Mouse (Mus musculus): ENCODE measurements around the gene Dqx1. TPM values are rescaled to one million over a fixed set of nuclear protein-coding genes. Genes with fewer than 3 reads are reported as not detected.
A peak's percentile ranks its signal among the peaks of the same experiment; 100 is the strongest.

Dqx1 gene
- total RNA-seq, 2 experiments from 2014 or later, result 0.27 to 0.45 TPM

DNA sequence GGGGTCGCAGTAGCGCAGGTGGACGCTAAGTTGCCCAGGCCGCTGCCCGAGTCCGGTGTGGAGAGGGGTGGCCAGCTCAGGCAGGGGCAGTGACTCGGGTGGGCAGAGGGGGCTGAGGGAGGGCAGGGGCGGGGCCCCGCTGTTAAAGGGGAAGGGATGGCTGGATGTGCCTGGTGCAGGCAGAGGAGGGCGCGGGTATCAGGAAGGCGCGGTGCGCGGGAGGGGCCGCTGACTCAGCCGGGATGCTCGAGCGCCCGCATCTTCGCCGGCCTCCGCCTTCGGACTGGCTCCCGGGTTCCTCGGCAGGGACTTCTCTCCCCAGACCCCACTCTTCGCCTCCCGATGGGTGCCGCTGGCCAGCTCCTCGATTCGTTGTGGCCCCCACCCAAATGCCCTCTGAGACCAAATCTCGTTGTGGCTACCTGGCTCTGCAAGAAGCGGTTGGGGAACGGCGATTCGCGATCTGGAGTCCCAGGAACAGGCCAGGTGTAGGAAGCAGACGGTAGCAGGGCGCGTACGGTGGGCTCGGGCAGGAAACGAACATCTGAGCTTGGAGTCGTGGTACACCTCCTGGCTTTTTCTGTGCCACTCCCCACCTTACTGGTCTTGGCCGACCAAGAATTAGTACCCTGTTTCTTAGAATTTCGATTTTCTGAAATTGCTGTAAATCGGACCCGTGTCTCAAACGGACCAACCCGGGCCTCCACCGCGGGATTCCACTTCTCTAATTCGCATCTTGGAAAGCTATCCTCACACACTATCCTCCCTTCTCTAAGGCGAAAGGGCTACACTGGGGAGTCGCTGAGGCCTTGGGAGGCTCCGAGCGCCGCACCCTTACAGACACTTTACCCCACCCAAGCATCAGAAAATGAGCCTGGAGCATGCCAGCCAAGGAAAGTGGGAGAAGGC lies 12.9 kb downstream of the Dqx1 start:
- DNase-seq (ENCODE audit: low spot score), result no peak

DNA sequence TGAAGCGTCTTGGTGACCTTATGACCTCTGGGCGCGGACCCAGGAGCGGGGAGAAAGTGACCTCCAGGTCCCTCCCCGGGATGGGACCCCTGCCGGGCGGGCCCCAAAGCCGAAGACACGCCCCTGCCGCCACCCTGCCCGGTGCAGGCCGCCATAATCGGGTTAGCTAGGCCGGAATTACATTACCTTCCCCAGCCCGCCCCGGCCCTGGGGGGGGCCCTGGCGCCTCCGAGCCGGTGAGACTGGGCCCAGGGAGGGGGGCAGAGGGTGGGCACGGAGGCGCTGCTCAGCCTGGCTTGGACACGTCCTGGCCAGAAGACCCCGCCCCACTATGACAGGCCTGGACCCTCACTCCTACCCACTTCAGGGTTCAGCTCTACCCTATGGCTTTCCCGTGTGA lies 13.6 kb downstream of the Dqx1 start:
- no peak for DNase-seq (ENCODE audit: low spot score)

DNA sequence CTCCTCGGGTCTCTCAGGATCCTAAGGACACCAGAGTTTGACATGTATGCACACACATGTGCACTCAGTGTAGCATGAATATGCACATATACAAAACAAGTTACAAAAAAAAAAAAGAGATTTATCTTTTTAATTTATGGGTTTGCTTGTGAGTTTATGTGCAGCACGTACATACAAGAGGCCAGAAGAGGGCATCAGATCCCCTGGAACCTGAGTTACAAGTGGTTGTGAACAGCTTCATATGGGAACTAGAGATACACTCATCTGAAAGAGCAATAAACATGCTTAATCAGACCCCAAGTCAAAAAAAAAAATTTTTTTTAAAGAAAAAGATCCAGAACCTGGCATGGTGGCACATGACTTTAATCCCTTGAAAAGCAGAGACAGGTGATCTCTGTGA lies 17.3 kb downstream of the Dqx1 start:
- no peak for DNase-seq (ENCODE audit: low spot score)

DNA sequence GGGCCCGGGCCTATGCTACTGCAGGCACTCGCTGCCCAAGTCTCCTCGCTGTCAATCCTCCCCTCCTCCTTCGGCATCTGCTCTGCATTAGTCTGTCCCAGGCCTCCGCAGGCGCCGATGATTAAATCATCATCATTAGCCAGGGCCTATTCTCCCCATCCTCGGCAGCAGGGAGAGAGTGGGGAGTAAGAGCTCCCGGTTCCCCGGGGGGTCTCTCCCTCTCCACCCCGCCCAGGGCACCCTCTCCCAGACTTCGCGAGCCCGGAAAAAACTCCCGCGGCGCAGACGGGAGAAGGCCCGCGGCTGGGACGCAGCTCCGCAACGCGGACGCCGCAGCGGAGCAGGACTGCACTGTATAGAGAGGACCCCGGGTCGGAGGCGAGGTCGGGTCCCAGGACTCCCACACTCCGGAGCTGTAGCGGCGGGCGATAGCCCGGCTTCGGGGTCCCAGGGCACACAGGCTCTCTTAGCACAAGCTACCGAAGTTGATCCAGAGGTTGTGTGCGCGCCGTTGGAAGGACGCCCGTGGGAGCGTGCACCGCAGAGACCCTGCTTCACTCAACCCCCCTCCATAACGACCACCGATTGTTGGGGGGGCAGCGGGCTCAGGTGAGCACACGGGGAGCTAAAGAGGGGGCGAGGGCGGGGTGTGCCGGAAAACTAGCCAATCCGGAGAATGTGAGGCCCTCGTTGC lies 20.1 kb downstream of the Dqx1 start, which contains the start of gene Pcgf1:
Pcgf1 (plus strand) TSS at position 240 of the 694 bp plus-strand sequence.
- DNase-seq (ENCODE audit: low spot score), result no peak

DNA sequence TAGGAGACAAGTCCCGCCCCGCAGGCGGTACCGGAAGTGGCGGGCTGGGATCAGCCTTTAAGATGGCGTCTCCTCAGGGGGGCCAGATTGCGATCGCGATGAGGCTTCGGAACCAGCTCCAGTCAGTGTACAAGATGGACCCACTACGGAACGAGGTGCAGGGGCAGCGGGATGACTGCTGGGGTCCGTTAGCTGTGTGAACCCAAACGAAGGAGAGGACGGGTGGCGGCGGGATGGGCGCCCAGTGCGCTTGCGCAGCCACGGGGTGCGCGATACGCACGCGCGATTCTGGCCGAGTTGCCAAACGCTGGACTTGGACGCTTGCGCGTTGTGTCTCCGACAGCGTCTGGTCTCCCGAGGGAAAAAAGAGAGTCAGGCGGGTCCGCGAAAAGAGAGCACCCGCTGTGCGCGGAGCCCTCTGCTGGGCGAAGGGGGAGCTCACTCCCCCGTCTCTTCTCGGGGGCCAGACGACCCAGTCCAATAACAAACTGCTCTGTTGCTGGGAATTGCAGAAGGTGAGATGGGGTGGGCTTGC lies 20.7 kb downstream of the Dqx1 start:
- peak; percentile 99 for DNase-seq (ENCODE audit: low spot score)

DNA sequence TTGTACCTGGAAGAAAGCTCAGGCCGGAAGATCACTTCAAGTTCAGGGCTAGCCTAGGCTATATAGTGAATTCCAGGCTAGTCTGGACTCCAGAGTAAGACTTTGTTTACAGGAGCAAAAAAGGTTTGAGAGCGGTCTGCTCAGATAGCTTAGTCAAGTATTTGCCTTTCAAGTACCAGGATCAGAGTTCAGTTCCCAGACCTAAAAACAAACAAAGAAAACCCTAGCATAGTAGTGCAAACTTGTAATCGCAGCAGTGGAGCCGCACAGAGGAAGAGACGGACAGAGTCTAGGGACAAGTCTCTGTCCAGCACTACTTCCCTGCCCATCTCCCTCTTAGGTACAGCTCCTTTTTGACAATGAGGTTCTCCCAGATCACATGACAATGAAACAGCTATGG lies 22.6 kb downstream of the Dqx1 start:
- no peak for DNase-seq (ENCODE audit: low spot score)

DNA sequence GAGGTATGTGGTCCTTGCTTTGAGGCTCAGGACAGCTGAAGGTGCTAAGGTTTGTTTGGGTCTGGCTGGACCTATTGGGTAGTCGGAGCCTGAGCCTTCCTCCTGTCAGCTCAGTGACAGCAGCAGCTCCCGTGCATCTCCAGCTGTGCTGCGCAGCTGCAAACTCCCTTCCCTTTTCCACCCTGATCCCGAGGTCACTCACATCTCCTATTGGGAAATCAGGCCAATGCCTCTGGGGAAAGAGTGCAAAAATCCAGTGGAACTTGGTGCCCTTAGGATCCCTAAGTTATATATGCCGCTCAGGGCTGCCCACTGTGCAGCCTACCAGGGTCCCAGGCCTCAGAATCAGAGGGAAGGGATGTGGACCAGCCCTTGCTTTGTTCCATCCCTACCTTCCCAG lies 25.9 kb downstream of the Dqx1 start:
- no peak for DNase-seq (ENCODE audit: low spot score)

DNA sequence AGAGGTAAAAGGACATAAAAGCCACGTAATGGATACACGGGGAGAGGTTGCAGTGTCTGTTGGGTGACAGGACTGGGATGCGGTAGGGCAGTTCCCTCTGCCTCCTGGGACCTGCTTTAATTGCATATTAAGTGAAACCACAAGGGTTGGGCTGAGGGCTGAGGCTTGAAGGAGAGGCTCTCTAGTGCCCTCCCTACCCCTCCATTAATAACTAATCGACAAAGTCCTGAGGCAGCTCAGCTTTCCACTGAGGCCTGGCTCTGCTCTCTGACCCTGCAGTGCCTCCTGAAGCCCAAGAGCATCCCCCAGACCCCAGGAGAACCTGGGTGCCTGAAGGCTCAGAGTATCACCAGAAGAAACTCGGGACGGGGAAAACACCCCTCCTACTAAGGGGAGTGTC lies 26.8 kb downstream of the Dqx1 start:
- no peak for DNase-seq (ENCODE audit: low spot score)

DNA sequence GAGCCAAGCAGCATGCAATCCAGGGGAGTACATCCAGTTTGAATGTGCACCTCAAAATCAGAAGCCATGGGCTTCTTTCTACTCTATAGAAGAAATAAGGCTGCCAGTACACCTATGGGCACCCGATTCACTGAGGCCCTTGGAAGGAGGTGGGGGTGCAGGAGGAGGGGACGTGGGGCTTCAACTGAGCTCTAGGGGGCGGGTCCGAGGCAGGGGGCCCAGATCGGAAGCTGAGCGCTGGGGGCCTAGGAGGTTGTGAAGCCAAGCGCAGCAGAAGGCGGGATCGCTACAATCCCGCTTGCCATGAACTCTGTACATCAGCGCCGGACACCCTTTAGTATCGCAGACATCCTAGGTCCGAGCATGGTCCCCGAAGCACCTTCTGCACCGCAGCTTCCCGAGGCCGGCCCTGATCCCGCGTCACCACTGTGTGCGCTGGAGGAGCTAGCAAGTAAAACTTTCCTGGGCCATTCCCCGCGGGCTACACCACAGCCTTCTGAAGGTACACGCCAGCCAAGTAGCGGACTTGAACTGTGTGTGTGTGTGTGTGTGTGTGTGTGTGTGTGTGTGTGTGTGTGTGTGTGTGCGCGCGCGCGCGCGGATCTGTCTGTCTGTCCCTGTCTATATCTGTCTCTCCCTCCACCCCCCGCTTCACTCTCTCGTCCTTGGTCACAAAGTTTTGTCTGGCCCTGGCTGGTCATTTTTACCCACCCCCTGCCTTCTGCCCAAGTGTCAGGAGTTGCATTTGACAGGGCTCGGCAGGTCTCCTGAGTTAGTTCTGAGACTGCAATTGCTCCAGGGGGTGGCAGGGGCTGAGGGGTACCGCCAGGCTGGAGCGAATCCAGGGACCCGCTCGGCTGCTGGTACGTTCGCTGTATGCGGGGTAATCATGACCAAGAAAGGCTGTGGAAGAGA lies 28.7 kb downstream of the Dqx1 start, which contains the start of gene Lbx2:
Lbx2 (plus strand) TSS at position 247 of the 915 bp plus-strand sequence.
- no peak for DNase-seq (ENCODE audit: low spot score)

DNA sequence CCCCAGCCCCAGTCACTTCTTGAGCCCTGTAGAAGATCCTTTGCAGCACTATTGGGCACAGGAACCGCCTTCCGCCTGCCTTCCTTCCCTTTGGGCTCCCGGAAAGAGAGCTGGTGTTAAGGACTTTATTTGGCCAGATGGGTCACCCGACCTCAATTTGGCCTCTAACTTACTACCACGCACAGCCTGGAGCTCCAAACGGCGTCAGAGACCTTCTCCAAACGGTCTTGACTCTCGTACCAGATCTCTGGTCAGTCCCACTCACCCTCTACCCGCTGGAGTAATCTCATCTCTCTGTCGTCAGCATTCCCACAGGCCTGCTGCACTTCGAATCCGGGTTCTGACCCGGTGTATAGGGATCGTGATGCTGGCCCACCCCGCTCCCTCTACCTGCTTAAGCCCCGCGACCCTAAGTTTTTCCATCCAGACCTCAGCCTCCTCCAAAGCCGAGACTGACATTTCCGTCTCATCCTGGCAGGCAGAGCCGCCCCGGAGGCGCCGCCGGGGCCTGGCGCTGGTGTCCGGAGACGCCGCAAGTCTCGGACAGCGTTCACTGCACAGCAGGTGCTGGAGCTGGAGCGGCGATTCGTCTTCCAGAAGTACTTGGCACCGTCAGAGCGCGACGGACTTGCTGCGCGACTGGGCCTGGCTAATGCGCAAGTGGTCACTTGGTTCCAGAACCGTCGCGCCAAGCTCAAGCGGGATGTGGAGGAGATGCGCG lies 29.7 kb downstream of the Dqx1 start:
- DNase-seq (ENCODE audit: low spot score), result peak; percentile 49

DNA sequence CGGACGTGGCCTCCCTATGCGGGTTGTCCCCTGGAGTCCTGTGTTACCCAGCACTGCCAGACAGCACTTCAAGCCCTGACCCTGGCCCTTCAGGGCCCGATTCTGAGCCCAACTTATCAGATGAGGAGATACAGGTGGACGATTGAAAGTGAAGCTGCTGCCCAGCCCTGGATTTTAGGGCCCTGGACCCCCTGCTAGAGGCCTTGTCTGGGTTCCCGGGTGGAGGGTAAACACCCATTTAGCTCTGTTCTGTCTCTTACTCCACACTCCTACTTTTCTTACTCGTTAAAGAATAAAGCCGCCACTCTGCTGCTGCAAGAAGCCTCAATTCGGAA lies 30.2 kb downstream of the Dqx1 start:
- no peak for DNase-seq (ENCODE audit: low spot score)

DNA sequence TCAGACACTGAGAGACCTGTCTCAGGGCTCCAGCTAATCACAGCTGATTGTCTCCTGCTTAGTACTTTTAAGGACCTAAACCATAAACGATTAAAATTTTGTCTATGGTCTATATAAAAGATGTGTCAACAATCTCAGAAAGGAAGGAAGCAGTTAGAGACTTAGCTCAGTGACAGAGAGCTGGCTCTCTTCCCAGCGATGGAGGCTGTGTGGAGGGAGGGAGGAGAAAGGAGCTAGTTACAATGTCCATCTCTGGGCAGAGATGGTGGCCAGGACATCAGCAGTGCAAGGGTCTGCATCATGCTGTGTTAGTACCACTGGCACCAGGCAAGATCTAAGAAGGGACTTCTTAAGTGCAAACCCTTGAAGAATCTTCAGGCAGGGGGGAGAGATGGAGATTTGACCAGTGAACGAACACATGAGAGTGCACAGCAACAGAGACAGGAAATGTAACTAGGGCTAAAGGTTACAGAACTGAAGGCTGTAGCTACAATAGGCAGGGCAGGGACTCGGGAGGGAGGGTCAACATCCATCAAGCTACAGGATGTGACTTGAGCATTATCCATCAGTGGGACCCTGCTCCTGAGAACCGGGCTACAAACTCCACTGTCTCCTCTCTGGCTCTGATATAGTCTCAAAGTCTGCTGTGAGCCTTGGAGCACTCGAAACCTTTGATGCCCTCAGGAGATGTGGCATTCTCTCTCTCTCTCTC lies 34.9 kb downstream of the Dqx1 start:
- no peak for DNase-seq (ENCODE audit: low spot score)

DNA sequence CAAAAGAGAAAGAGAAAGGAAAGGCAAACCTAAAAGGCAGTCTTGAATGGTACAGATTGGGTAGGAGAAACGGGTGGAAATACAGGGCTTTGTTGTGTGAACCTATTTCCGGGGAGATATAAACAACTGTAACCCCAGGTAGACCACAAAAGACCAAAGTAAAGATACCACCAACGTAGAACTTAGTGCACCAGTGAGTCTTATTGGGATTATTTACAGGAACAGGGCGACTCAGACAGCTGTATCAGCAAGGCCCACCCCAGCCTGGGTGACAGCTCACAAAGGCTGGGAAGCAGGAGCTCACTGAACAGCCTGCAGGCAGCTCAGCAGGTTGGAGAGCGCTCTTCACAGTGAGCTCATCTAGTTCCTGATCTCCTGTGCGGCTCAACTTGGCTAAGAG lies 38.3 kb downstream of the Dqx1 start:
- no peak for DNase-seq (ENCODE audit: low spot score)

DNA sequence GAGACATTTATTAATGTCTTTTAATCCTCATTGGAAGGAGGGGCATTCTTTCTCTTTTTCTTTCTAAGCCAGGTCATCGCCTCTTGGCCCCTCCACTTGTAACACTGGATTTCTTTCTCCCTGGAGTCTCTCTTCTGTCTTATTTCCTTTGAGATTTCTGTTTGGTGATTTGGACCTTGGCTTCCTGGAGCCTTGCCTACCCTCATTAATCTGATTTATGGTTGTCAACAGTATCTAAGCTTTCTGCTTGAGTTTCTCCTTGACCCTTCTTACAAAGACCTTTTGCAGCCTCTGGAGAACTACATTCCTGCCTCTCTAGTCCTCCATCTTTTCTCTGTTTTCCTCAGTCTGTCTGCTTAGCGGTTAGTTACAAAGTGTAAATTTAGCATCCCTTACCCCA lies 40.8 kb downstream of the Dqx1 start:
- no peak for DNase-seq (ENCODE audit: low spot score)

DNA sequence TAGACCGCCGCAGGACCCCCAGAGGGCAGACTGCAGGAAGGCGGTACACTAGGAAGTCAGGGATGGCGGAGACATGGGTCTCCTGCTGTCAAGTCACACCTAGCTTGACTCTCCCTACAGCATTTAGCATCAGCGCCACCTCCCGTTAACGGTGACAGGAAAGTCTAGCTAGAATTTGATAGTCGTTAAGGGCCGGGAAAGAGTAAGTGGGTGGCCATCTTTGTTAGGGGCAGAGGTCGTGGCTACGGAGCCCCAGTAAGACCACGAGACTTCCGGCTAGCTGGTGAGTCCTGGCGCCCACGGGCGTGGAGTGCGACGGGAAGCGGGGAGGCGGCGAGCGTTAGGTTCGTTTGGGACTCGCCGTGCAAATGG lies 43.7 kb downstream of the Dqx1 start, which contains the start of the genes Ccdc142 and Gm42688:
Ccdc142 (plus strand) TSS at position 286 of the 372 bp plus-strand sequence.
Gm42688 (plus strand) TSS at position 302 of the 372 bp plus-strand sequence.
- DNase-seq (ENCODE audit: low spot score), result peak; percentile 93

DNA sequence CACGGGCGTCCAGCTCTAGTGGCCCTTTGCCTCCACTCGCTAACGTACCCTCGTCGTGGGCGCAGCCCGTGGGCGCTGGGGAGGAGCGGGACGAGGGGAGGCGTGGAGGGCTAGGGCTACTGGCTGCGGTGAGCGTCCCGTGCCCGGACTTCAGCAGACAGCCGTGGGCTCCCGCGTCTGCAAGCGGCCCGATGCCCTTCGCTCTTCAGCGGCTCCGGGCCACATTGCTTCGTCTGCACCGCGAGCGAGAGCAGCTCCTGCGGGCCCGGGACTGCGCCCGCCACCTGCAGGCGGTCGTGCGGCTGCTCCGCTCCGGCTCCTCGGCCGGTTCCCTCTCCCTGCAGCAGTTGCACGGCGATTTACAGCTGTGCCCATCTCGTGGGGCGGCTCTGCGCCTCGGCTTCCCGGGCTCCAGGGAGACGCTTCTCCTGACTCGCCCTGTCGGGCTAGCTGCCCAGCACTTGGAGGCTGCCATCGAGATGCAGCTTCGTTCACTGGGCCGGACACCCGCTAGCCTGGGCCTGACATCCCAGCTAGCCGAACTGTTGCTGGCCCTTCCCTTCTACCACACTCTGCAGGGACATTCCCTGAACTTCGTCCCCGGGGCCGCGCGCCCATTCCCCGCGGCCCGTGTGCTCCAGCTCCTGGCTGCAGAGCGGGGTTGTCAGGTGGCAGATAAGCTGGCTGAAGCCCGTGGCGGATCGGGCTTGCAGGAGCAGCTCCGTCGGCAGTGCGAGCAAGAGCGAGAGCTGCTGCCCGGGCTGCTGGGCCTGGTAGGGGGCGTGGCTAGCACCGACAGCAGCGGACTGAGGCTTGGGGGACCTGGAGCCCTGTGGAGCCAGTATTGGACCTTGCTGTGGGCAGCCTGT lies 44.3 kb downstream of the Dqx1 start:
- DNase-seq (ENCODE audit: low spot score), result peak; percentile 53

DNA sequence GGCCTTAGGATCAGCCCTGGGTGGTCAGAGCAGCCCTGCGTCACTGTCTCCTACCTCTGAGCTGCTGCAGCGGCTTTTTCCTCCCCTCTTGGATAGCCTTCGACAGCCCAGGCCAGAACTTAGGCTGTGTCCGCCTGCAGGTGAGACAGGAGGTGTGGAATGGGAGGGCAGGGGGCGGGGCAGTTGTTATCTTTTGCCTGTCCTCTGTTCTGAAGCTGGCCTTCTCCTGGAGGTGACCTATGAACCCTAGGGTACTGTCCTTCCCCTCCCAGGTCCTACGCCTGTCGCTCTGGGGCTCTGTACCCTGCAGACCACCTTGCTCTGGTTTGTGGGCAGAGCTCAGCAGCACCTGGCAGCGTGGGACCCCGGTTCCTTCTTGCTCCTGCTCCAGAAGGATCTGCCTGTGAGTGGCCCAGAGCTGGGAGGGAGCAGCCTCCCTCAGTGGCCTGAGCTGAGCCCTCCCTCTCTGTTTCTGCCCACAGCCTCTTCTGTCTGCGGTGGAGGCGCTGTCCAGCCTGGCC lies 45.5 kb downstream of the Dqx1 start:
- DNase-seq (ENCODE audit: low spot score), result no peak

DNA sequence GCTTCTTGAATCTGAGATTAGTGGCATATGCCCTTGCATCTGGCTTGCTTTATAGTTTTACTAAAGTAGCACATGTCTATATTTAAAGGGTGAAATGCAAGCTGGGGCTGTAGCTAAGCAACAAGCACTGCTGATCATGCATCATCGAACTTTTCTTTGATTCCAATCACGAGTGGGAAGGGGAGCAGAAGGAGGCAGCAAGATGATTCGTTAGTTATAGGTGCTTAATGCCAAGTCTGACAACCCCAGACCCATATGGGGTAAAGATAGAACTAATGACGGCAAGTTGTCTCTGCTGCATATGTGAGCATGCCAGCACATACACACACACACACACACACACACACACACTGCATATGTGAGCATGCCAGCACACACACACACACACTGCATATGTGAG lies 46.5 kb downstream of the Dqx1 start:
- DNase-seq (ENCODE audit: low spot score), result no peak
